Mouse (Mus musculus) macrophage (primary cell): ENCODE data around the gene Gm21969. TPM values are rescaled to one million over a fixed set of nuclear protein-coding genes. Genes with fewer than 3 reads are reported as not detected.

Experiments
- H3K27ac ChIP-seq: fragments of 350-480 bp; formaldehyde crosslinking; 2 replicates; pipeline ENCODE4 v1.9.0; 2021
- H3K36me3 ChIP-seq: fragments of 350-480 bp; formaldehyde crosslinking; 2 replicates; pipeline ENCODE4 v1.9.0; 2021; ENCODE audit errors: inconsistent target
- H3K4me3 ChIP-seq: fragments of 350-480 bp; formaldehyde crosslinking; 2 replicates; pipeline ENCODE4 v1.9.0; 2021; ENCODE audit errors: inconsistent target
- H3K79me2 ChIP-seq: fragments of 350-480 bp; formaldehyde crosslinking; 2 replicates; pipeline ENCODE4 v1.9.0; 2021; ENCODE audit errors: inconsistent target
- WGBS: methylation state at CpG from one replicate; pipeline ENCODE4 v1.1.7; 2026; ENCODE audit warnings: inconsistent platforms; ENCODE audit not compliant: missing documents; 5-methylcytosine and 5-hydroxymethylcytosine counted together
- polyA plus RNA-seq: library from polyadenylated mRNA; stranded (reverse); fragments of 250-400 nt; gene quantifications from 3 replicates; pipeline ENCODE4 v1.2.4, GENCODE M21; 2018; ENCODE audit warnings: inconsistent platforms

Gene Gm21969
- polyA plus RNA-seq, 1 experiment from 2014 or later = not detected

GRCm38 (mm10) chr4:139579466-139579865, 23.5 kb upstream of the Gm21969 start:
- peak overlapping the region; percentile 22 for H3K27ac ChIP-seq

GRCm38 (mm10) chr4:139580663-139581336, 22.2 kb upstream of the Gm21969 start:
- H3K79me2 ChIP-seq = peaks cover 100% of the 10 kb centered on the region
- H3K4me3 ChIP-seq = no peak overlapping the region
- 65% methylated on average over 15 of the region's 15 CpGs for WGBS
- H3K36me3 ChIP-seq = no peaks in the 10 kb centered on the region; the same call in 1 of the 2 replicates
- no peak overlapping the region for H3K27ac ChIP-seq

More at GRCm38 (mm10) chr4:139579466-139579865, 23.5 kb upstream of the Gm21969 start:
- H3K4me3 ChIP-seq = no peak overlapping the region
- WGBS = 15% methylated on average over 6 of the region's 6 CpGs
- peaks cover 92% of the 10 kb centered on the region for H3K79me2 ChIP-seq
- no peaks in the 10 kb centered on the region; the same call in 1 of the 2 replicates for H3K36me3 ChIP-seq

GRCm38 (mm10) chr4:139581427-139582051, 21.4 kb upstream of the Gm21969 start:
- peaks cover 100% of the 10 kb centered on the region for H3K79me2 ChIP-seq
- no peak overlapping the region for H3K27ac ChIP-seq
- WGBS = 64% methylated on average over 6 of the region's 6 CpGs
- no peak overlapping the region for H3K4me3 ChIP-seq
- H3K36me3 ChIP-seq = no peaks in the 10 kb centered on the region; the same call in 1 of the 2 replicates

GRCm38 (mm10) chr4:139582346-139582745, 20.6 kb upstream of the Gm21969 start:
- WGBS = 67% methylated on average over 6 of the region's 6 CpGs
- peaks cover 100% of the 10 kb centered on the region for H3K79me2 ChIP-seq

GRCm38 (mm10) chr4:139582903-139583302, 20.1 kb upstream of the Gm21969 start:
- Histone ChIP-seq H3K27ac (no peak overlapping the region), H3K4me3 (no peak overlapping the region), H3K36me3 (no peaks in the 10 kb centered on the region), H3K79me2 (peaks cover 100% of the 10 kb centered on the region)
- WGBS = 75% methylated on average over 3 of the region's 3 CpGs

More at GRCm38 (mm10) chr4:139582346-139582745, 20.6 kb upstream of the Gm21969 start:
- Histone ChIP-seq H3K4me3 (no peak overlapping the region), H3K27ac (no peak overlapping the region), H3K36me3 (no peaks in the 10 kb centered on the region)

GRCm38 (mm10) chr4:139583629-139584245, 19.2 kb upstream of the Gm21969 start:
- peaks cover 98% of the 10 kb centered on the region for H3K79me2 ChIP-seq
- no peak overlapping the region for H3K4me3 ChIP-seq
- 90% methylated on average over 10 of the region's 11 CpGs for WGBS
- H3K36me3 ChIP-seq = no peaks in the 10 kb centered on the region
- no peak overlapping the region for H3K27ac ChIP-seq

- Histone ChIP-seq H3K79me2 (peaks cover 93% of the 10 kb centered on the region), H3K36me3 (no peaks in the 10 kb centered on the region), H3K27ac (no peak overlapping the region), H3K4me3 (no peak overlapping the region)
- WGBS = 90% methylated on average over 11 of the region's 11 CpGs
Observed at GRCm38 (mm10) chr4:139584704-139585103, 18.3 kb upstream of the Gm21969 start.

GRCm38 (mm10) chr4:139585713-139586112, 17.3 kb upstream of the Gm21969 start:
- Histone ChIP-seq H3K79me2 (peaks cover 93% of the 10 kb centered on the region), H3K27ac (no peak overlapping the region), H3K4me3 (no peak overlapping the region), H3K36me3 (no peaks in the 10 kb centered on the region)
- 89% methylated on average over 7 of the region's 7 CpGs for WGBS

- Histone ChIP-seq H3K79me2 (peaks cover 93% of the 10 kb centered on the region), H3K27ac (no peak overlapping the region), H3K36me3 (no peaks in the 10 kb centered on the region), H3K4me3 (no peak overlapping the region)
- 86% methylated on average over 4 of the region's 4 CpGs for WGBS
Observed at GRCm38 (mm10) chr4:139587370-139587769, 15.6 kb upstream of the Gm21969 start.

- no peak overlapping the region for H3K4me3 ChIP-seq
- no peaks in the 10 kb centered on the region for H3K36me3 ChIP-seq
- H3K79me2 ChIP-seq = peaks cover 93% of the 10 kb centered on the region
- 100% methylated on average over 4 of the region's 4 CpGs for WGBS
- H3K27ac ChIP-seq = no peak overlapping the region
Observed at GRCm38 (mm10) chr4:139587773-139588172, 15.2 kb upstream of the Gm21969 start.

GRCm38 (mm10) chr4:139589351-139590027, 13.5 kb upstream of the Gm21969 start:
- Histone ChIP-seq H3K79me2 (peaks cover 93% of the 10 kb centered on the region), H3K4me3 (no peak overlapping the region), H3K36me3 (no peaks in the 10 kb centered on the region), H3K27ac (no peak overlapping the region)
- WGBS = 92% methylated on average over 5 of the region's 5 CpGs

GRCm38 (mm10) chr4:139590446-139590845, 12.5 kb upstream of the Gm21969 start:
- Histone ChIP-seq H3K79me2 (peaks cover 93% of the 10 kb centered on the region), H3K4me3 (no peak overlapping the region), H3K36me3 (no peaks in the 10 kb centered on the region), H3K27ac (no peak overlapping the region)
- WGBS = 96% methylated on average over 4 of the region's 4 CpGs

GRCm38 (mm10) chr4:139592895-139593294, 10.1 kb upstream of the Gm21969 start:
- Histone ChIP-seq H3K36me3 (no peaks in the 10 kb centered on the region), H3K79me2 (peaks cover 93% of the 10 kb centered on the region), H3K4me3 (no peak overlapping the region), H3K27ac (no peak overlapping the region)
- 94% methylated on average over 6 of the region's 7 CpGs for WGBS

GRCm38 (mm10) chr4:139593383-139593782, 9.6 kb upstream of the Gm21969 start:
- Histone ChIP-seq H3K36me3 (no peaks in the 10 kb centered on the region), H3K27ac (no peak overlapping the region), H3K79me2 (peaks cover 93% of the 10 kb centered on the region), H3K4me3 (no peak overlapping the region)
- WGBS = 86% methylated on average over 6 of the region's 6 CpGs
